Mouse (Mus musculus) neural tube, embryonic 11.5 days (tissue): ENCODE data around the gene Cd274. TPM values are rescaled to one million over a fixed set of nuclear protein-coding genes. Genes with fewer than 3 reads are reported as not detected.

Source experiments
- ATAC-seq: fragments of 200-750 bp; cut with Nextera tagmentation; 2 replicates; pipeline ENCODE4 v1.8.0; 2017; ENCODE audit warnings: moderate number of reproducible peaks, mild to moderate bottlenecking, moderate TSS enrichment, moderate library complexity; ENCODE audit not compliant: insufficient read depth, low FRiP score, low TSS enrichment
- DNase-seq: peaks from one replicate; pipeline ENCODE4 v3.0.0-alpha.2; 2015; ENCODE audit warnings: low spot score
- H3K27ac ChIP-seq: fragments of 300-500 bp; sonication (generic); 2 replicates; pipeline ENCODE4 v1.5.1; 2014; ENCODE audit warnings: low read depth, mild to moderate bottlenecking, low read length
- H3K27me3 ChIP-seq: fragments of 300-500 bp; sonication (generic); 2 replicates; pipeline ENCODE4 v1.6.1; 2014; ENCODE audit warnings: mild to moderate bottlenecking, low read length, mixed read lengths; ENCODE audit not compliant: control insufficient read depth, insufficient read depth
- H3K36me3 ChIP-seq: fragments of 300-500 bp; sonication (generic); 2 replicates; pipeline ENCODE4 v1.6.1; 2014; ENCODE audit warnings: mild to moderate bottlenecking, low read length, moderate library complexity, mixed read lengths; ENCODE audit not compliant: control insufficient read depth, insufficient read depth
- H3K4me1 ChIP-seq: fragments of 300-500 bp; sonication (generic); 2 replicates; pipeline ENCODE4 v1.6.1; 2014; ENCODE audit warnings: low read length, mixed read lengths; ENCODE audit not compliant: control insufficient read depth, insufficient read depth
- H3K4me2 ChIP-seq: fragments of 300-500 bp; sonication (generic); 2 replicates; pipeline ENCODE4 v1.6.1; 2014; ENCODE audit warnings: low read depth, mild to moderate bottlenecking, moderate library complexity
- H3K4me3 ChIP-seq: fragments of 300-500 bp; sonication (generic); 2 replicates; pipeline ENCODE4 v1.5.1; 2014; ENCODE audit warnings: low read depth, low read length
- H3K9ac ChIP-seq: fragments of 300-500 bp; sonication (generic); 2 replicates; pipeline ENCODE4 v1.6.1; 2014; ENCODE audit warnings: mild to moderate bottlenecking, low read length
- H3K9me3 ChIP-seq: fragments of 300-500 bp; sonication (generic); 2 replicates; pipeline ENCODE4 v1.6.1; 2016; ENCODE audit warnings: low read length; ENCODE audit not compliant: control insufficient read depth
- WGBS: fragments of 180-500 bp; shearing (Covaris S2); extraction: QIAGEN DNeasy Blood & Tissue Kit; methylation state at CpG from one replicate; pipeline ENCODE4 v1.1.7; 2014; 5-methylcytosine and 5-hydroxymethylcytosine counted together
- polyA plus RNA-seq: library from polyadenylated mRNA; unstranded; fragments of >200 nt; fragmentation: Nextera tagmentation; extraction: Ambion mirVana; gene quantifications from 2 replicates; pipeline ENCODE4 v1.2.1, GENCODE M21; 2014

The Cd274 gene
- polyA plus RNA-seq, 1 experiment from 2014 or later: 0.58 TPM

GRCm38 (mm10) chr19:29420397-29420796 lies 53.1 kb downstream of the Cd274 start:
- no peak overlapping the region for H3K4me3 ChIP-seq
- 80% methylated on average over 8 of the region's 8 CpGs for WGBS
- H3K27me3 ChIP-seq: no peaks in the 10 kb centered on the region
- H3K9ac ChIP-seq: no peak overlapping the region
- no peak overlapping the region for H3K27ac ChIP-seq
- no peak overlapping the region for H3K4me2 ChIP-seq
- H3K4me1 ChIP-seq: no peaks in the 10 kb centered on the region
- no peaks in the 10 kb centered on the region for H3K36me3 ChIP-seq
- no peak for ATAC-seq
- DNase-seq: no peak
- H3K9me3 ChIP-seq: no peaks in the 10 kb centered on the region

GRCm38 (mm10) chr19:29422013-29422645 lies 54.9 kb downstream of the Cd274 start:
- Histone ChIP-seq H3K27ac (no peak overlapping the region), H3K27me3 (no peaks in the 10 kb centered on the region), H3K9me3 (no peaks in the 10 kb centered on the region), H3K4me3 (no peak overlapping the region), H3K4me1 (no peaks in the 10 kb centered on the region), H3K4me2 (no peak overlapping the region), H3K9ac (no peak overlapping the region), H3K36me3 (no peaks in the 10 kb centered on the region)
- ATAC-seq (no peak), DNase-seq (no peak)
- WGBS: 88% methylated on average over 16 of the region's 16 CpGs

GRCm38 (mm10) chr19:29422796-29423195 lies 55.5 kb downstream of the Cd274 start:
- WGBS: 80% methylated on average over 7 of the region's 7 CpGs
- no peaks in the 10 kb centered on the region for H3K4me1 ChIP-seq
- H3K36me3 ChIP-seq: no peaks in the 10 kb centered on the region
- ATAC-seq: no peak
- no peak overlapping the region for H3K4me2 ChIP-seq
- DNase-seq: no peak
- no peaks in the 10 kb centered on the region for H3K27me3 ChIP-seq
- no peak overlapping the region for H3K27ac ChIP-seq
- no peak overlapping the region for H3K9ac ChIP-seq
- no peaks in the 10 kb centered on the region for H3K9me3 ChIP-seq
- H3K4me3 ChIP-seq: no peak overlapping the region

- DNase-seq: no peak
- Histone ChIP-seq H3K27ac (no peak overlapping the region), H3K4me2 (no peak overlapping the region), H3K4me3 (no peak overlapping the region), H3K36me3 (no peaks in the 10 kb centered on the region), H3K9ac (no peak overlapping the region), H3K4me1 (no peaks in the 10 kb centered on the region), H3K27me3 (no peaks in the 10 kb centered on the region), H3K9me3 (no peaks in the 10 kb centered on the region)
- no peak for ATAC-seq
- WGBS: 89% methylated on average over 3 of the region's 3 CpGs
Measured at GRCm38 (mm10) chr19:29430516-29430915, 63.3 kb downstream of the Cd274 start.

- no peak overlapping the region for H3K9ac ChIP-seq
- no peak overlapping the region for H3K27ac ChIP-seq
- no peaks in the 10 kb centered on the region for H3K9me3 ChIP-seq
- H3K4me2 ChIP-seq: no peak overlapping the region
- no peak overlapping the region for H3K4me3 ChIP-seq
- H3K27me3 ChIP-seq: no peaks in the 10 kb centered on the region
- 94% methylated on average over 3 of the region's 3 CpGs for WGBS
- DNase-seq (no peak), ATAC-seq (no peak)
- H3K4me1 ChIP-seq: no peaks in the 10 kb centered on the region
- H3K36me3 ChIP-seq: no peaks in the 10 kb centered on the region
Measured at GRCm38 (mm10) chr19:29430953-29431352, 63.7 kb downstream of the Cd274 start.

GRCm38 (mm10) chr19:29436793-29437479 lies 69.7 kb downstream of the Cd274 start:
- no peaks in the 10 kb centered on the region for H3K9me3 ChIP-seq
- no peak overlapping the region for H3K4me2 ChIP-seq
- H3K4me3 ChIP-seq: no peak overlapping the region
- 85% methylated on average over 18 of the region's 18 CpGs for WGBS
- no peak overlapping the region for H3K27ac ChIP-seq
- H3K27me3 ChIP-seq: no peaks in the 10 kb centered on the region
- DNase-seq (no peak), ATAC-seq (no peak)
- no peak overlapping the region for H3K9ac ChIP-seq
- H3K4me1 ChIP-seq: no peaks in the 10 kb centered on the region
- H3K36me3 ChIP-seq: no peaks in the 10 kb centered on the region

Other genes starting within 250 kb of the Cd274 start
- 12.3 and 14.3 TPM in 2 replicates for gene Jak2, start 115.6 kb upstream of the Cd274 start, polyA plus RNA-seq
- 6.2 and 7.3 TPM in 2 replicates for gene Insl6, start 42.1 kb upstream of the Cd274 start, polyA plus RNA-seq
- 1.2 TPM in 1 of 2 replicates, not detected in the other for gene Rln1, start 32.8 kb upstream of the Cd274 start, polyA plus RNA-seq
- gene Plgrkt, start 65 bp upstream of the Cd274 start, polyA plus RNA-seq: 51.8 and 52.1 TPM in 2 replicates
- not detected in 2 replicates for gene Pdcd1lg2, start 43.5 kb downstream of the Cd274 start, polyA plus RNA-seq
- gene Ric1, start 154.8 kb downstream of the Cd274 start, polyA plus RNA-seq: 14.4 and 15.2 TPM in 2 replicates